Mouse (Mus musculus): ENCODE data around the gene Pde4dip. TPM values are rescaled to one million over a fixed set of nuclear protein-coding genes. Genes with fewer than 3 reads are reported as not detected.

Pde4dip gene
- 67.6 and 73.1 TPM in 2 replicates for polyA plus RNA-seq (2015; fragmentation: Nextera tagmentation; extraction: Ambion mirVana)

DNA sequence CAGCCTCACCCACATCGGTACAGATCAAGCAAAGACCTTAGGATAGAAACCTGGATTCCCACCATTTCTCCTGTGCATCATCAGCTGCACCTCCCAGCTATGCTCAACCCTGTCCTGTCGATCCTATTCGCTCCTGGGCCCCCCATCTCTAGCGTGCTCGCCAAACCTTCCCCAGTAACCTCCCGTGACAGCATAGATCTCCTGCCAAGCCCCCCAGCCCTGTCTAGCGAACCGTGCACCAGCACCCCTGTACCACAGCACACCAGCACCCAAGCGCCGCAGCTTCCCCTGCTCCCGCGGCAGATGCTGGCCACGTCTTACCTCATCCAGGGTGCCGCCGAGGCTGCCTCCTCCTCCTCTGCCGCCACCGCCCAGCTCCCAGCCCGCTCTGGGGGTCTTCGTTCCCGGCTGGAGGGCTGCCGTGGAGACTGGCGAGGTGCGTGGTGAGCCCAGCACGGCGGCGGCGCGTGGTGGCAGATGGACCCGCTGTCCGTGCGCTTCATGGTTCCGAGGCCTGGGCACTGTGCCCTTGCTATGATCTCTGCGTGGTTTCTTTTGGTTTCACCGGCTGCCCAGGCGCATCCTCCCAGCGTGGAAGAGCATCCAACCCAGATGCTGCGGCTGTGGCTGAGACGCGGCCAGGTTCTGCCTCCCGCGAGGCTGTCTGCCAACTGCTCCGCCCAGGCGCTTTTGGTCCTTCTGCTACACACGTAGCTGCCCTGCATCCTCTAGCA is at the start of gene Pde4dip:
Pde4dip (minus strand) TSS at position 540 of the 734 bp plus-strand sequence.
- Histone ChIP-seq H3K4me1 (peaks cover 11% of the 10 kb centered on the region), H3K27me3 (peaks cover 4% of the 10 kb centered on the region; the same call in 1 of the 2 replicates), H3K27ac (replicated peaks) (peak within 1 kb of the TSS; percentile 73), H3K4me2 (replicated peaks) (peak within 1 kb of the TSS; percentile 95), H3K9me3 (no peaks in the 10 kb centered on the region), H3K9ac (replicated peaks) (peak within 1 kb of the TSS; percentile 78), H3K36me3 (no peaks in the 10 kb centered on the region), H3K4me3 (peak within 1 kb of the TSS; percentile 61)
- WGBS: under 1% methylated on average over 44 of the region's 44 CpGs
- ATAC-seq (replicated peaks): peak; percentile 88

DNA sequence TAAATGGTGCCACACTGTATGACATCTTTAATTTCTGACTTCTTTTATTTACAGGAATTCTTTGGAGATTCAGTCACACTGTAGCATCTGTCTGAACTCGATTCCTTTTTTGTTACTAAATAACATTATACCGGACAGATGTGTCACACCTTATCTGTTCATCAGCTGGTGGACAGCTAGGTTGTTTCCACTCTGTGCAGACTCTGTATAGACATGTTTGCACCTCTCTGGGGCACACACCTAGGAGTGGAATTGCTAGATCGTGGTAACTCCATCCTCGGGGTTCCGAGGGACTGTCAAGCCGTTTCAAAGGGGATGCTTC is 49.4 kb upstream of the Pde4dip start:
- 54% methylated on average over 6 of the region's 6 CpGs for WGBS
- H3K4me1 ChIP-seq: peaks cover 47% of the 10 kb centered on the region
- no peak overlapping the region for H3K9ac ChIP-seq (replicated peaks)
- H3K9me3 ChIP-seq: no peaks in the 10 kb centered on the region
- no peak overlapping the region for H3K4me2 ChIP-seq (replicated peaks)
- ATAC-seq (replicated peaks): no peak
- H3K4me3 ChIP-seq: no peak overlapping the region
- no peaks in the 10 kb centered on the region for H3K36me3 ChIP-seq
- no peaks in the 10 kb centered on the region for H3K27me3 ChIP-seq
- no peak overlapping the region for H3K27ac ChIP-seq (replicated peaks)

DNA sequence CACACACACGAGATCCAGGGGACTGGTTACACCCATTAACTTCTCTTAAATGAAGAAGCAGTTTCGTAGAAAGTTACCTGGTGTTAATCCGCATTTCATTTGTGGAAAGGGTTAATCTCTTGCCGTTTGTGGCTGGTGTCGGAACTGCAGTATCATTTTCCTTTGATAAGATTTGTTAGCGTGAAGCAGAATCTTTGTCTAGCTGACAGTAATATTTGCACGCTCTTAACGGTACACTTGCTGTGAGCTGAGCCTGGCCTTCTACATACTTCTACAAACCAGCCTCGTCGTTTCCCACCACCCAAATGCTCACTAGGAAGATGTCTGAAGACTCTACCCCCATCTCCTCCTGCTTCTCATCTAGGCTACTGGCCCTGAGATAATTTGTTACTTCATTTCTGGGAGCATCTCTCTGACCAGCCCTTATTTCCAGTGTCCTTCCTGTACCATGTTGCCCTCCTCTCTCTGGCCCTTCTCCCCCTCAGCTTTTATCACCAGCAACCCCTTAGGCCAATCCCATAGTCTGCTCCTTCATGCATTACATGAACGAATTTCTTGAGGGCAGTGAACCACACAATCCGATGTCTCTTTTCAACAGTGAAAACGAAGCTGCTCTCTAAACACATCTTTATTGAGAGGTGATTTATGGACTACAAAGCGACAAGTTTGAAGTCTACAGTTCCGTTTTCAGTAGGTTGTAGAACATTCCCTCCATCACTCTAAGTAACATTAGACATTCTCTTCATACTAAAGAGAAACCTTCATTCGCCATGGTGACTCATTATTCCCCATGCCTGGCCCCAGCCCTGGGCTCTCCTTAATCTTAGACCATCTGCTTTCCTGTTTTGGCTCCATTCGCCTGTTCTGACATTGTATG is 48.8 kb upstream of the Pde4dip start:
- Histone ChIP-seq H3K4me2 (replicated peaks) (no peak overlapping the region), H3K27me3 (no peaks in the 10 kb centered on the region), H3K4me3 (no peak overlapping the region), H3K36me3 (no peaks in the 10 kb centered on the region), H3K9me3 (no peaks in the 10 kb centered on the region), H3K4me1 (peaks cover 43% of the 10 kb centered on the region), H3K27ac (replicated peaks) (no peak overlapping the region), H3K9ac (replicated peaks) (no peak overlapping the region)
- WGBS: 45% methylated on average over 17 of the region's 17 CpGs
- ATAC-seq (replicated peaks): no peak

DNA sequence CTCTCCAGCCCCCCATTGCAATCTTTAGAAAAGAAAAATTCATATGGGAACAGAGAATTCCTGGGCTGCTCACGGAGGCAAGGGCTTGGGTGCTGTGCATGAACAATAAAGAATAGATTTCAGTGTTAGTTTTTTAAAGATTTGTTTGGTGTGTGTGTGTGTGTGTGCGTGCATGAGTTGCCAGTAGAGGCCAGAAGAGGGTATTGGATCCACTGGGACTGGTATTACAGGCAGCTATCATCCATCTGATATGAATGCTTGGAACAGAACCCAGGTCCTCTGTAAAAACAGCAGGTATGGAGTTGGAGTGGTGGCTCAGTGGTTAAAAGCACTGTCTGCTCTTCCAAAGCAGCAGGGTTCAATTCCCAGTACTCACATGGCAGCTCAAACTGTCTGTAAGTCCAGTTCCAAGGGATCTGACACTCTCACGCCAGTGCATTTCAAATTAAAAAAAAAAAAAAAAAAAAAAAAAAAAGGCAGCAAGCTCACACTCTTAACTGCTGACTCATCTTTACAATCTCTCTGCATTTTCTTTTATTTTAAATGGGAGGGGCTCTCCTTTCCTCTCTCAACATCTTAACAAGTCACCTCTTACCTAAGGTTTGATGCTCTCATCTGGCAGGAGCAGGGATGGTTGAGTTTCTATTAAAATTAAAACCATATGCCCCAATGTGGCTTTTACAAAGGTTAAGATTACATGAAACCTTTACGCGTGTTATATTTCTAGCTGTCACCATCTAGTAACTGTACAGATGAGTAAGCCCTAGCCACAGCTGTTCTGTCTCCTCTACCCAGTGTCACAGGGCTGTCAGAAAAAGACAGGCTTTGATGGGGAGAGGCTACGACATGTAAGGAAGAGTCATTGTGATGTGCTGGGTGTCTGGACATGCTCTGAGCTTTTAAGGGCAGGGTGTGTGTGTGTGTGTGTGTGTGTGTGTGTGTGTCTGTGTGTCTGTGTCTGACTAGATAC is 46.1 kb upstream of the Pde4dip start:
- H3K36me3 ChIP-seq: no peaks in the 10 kb centered on the region
- H3K4me3 ChIP-seq: no peak overlapping the region
- no peaks in the 10 kb centered on the region for H3K9me3 ChIP-seq
- no peaks in the 10 kb centered on the region for H3K27me3 ChIP-seq
- H3K27ac ChIP-seq (replicated peaks): no peak overlapping the region
- ATAC-seq (replicated peaks): no peak
- H3K4me1 ChIP-seq: peaks cover 34% of the 10 kb centered on the region
- 93% methylated on average over 6 of the region's 6 CpGs for WGBS
- H3K9ac ChIP-seq (replicated peaks): no peak overlapping the region
- no peak overlapping the region for H3K4me2 ChIP-seq (replicated peaks)

DNA sequence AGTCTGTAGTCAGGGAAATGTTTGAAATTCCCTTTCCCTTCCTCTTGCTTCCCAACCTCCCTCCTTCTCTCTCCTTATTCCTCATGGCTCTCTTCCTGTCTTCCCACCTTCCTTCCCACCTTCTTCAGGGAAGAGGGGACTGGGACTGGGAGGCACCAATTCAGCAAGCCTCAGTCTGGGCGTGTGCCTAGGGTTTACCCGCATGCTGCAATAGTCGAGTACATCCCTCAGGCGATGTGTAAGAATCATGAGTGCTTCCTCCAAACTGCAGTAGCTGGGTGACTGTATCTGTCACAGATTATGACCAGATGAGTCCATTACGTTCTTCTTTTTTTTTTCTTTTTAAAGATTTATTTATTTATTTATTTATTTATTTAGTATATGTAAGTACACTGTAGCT is 45.3 kb upstream of the Pde4dip start:
- H3K4me2 ChIP-seq (replicated peaks): no peak overlapping the region
- H3K9ac ChIP-seq (replicated peaks): no peak overlapping the region
- no peaks in the 10 kb centered on the region for H3K36me3 ChIP-seq
- H3K4me3 ChIP-seq: no peak overlapping the region
- H3K27me3 ChIP-seq: no peaks in the 10 kb centered on the region
- ATAC-seq (replicated peaks): no peak
- no peak overlapping the region for H3K27ac ChIP-seq (replicated peaks)
- H3K9me3 ChIP-seq: no peaks in the 10 kb centered on the region
- WGBS: 86% methylated on average over 5 of the region's 5 CpGs
- peaks cover 26% of the 10 kb centered on the region for H3K4me1 ChIP-seq

DNA sequence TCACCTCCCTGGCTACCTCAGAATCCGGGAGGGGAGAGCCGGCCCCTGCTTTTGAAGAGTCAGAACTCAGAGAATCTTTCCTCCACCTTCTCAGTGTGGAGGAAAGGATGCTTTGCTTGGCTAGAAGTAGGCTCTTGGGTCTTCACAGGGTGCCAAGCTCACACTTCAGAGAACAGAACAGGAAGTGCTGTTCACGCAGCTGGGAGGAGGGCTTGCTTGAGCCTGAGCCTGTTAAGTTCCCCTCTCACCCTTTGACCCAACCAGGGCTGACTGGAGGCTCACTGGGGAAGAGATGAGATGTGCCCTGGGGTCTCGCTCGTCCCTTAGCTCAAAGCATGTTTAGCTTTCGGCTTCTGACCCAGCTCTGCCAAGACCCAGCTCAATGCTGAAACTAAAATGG is 44.7 kb upstream of the Pde4dip start:
- no peak for ATAC-seq (replicated peaks)
- no peak overlapping the region for H3K4me3 ChIP-seq
- no peaks in the 10 kb centered on the region for H3K27me3 ChIP-seq
- no peak overlapping the region for H3K9ac ChIP-seq (replicated peaks)
- no peaks in the 10 kb centered on the region for H3K9me3 ChIP-seq
- no peaks in the 10 kb centered on the region for H3K36me3 ChIP-seq
- 42% methylated on average over 6 of the region's 6 CpGs for WGBS
- peaks cover 24% of the 10 kb centered on the region for H3K4me1 ChIP-seq
- no peak overlapping the region for H3K4me2 ChIP-seq (replicated peaks)
- H3K27ac ChIP-seq (replicated peaks): no peak overlapping the region

DNA sequence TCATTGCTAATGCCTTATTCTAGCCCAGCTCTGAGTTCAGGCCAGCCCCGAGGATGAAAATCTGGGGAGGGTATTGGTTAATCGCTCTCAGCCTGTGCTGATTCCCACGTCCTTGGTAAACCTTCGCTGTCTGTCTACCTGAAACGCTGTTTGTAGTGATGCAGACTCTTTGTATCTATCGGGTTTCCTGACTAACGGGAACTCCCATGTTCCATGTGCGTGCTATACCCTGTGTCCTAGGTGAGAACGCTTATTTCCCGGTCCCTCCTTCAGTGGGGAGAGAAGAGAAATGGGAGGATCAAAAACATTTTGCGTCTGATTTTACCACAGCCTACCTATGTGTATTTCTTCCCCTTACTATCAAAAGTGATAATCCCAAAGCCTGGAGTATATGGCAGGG is 44.3 kb upstream of the Pde4dip start:
- peaks cover 21% of the 10 kb centered on the region for H3K4me1 ChIP-seq
- no peak overlapping the region for H3K4me3 ChIP-seq
- H3K27ac ChIP-seq (replicated peaks): no peak overlapping the region
- no peaks in the 10 kb centered on the region for H3K9me3 ChIP-seq
- H3K27me3 ChIP-seq: no peaks in the 10 kb centered on the region
- no peaks in the 10 kb centered on the region for H3K36me3 ChIP-seq
- no peak for ATAC-seq (replicated peaks)
- 56% methylated on average over 11 of the region's 11 CpGs for WGBS
- H3K9ac ChIP-seq (replicated peaks): no peak overlapping the region
- no peak overlapping the region for H3K4me2 ChIP-seq (replicated peaks)

DNA sequence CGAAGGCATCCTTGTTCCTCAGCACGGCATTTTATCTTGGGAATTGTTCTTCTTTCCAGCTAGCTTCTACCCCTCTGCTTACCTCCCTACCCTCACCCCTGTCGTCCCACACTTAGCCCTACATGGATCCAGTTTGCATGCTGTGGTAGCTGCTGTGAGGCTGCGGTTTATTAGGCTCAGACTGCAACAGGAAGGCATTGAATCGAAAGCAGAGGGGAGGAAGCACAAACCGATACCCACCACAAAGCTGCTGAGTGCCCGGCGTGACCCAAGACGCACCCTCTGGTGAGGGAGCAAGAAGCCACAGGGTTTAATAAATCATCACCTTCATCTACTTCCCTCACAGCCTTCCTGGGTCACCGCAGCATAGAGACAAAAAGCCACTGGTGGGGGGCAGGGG is 43.6 kb upstream of the Pde4dip start:
- Histone ChIP-seq H3K36me3 (no peaks in the 10 kb centered on the region), H3K9me3 (no peaks in the 10 kb centered on the region), H3K4me2 (replicated peaks) (no peak overlapping the region), H3K4me3 (no peak overlapping the region), H3K27me3 (no peaks in the 10 kb centered on the region), H3K9ac (replicated peaks) (no peak overlapping the region), H3K4me1 (peaks cover 15% of the 10 kb centered on the region), H3K27ac (replicated peaks) (no peak overlapping the region)
- no peak for ATAC-seq (replicated peaks)
- WGBS: 31% methylated on average over 10 of the region's 10 CpGs

DNA sequence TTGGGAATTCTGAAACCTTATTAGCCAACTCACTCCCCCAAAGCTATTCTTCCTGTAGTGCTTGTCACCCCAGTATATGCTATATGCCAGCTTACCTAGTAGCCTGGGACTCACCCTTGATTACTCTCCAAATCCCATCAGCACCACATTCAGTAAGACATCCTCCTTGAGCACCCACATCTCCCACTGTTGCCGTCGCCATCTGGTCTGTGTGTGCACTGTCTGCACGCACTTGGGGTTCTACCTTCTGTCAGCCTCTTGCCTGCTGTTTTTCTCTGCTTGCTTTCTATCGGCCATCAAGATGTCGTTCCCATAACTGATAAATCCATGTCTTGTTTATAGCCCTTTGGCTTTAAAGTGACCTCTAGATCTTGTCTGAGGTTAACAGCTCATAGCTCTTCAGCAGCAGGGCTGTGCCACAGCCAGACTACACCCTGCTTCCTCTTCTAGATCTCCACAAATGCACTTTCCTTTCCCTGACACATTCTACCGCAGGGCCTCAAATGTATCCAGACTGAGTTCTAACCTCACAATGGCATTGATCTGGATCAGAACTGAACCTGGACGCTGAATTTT is 42.9 kb upstream of the Pde4dip start:
- Histone ChIP-seq H3K27ac (replicated peaks) (no peak overlapping the region), H3K27me3 (no peaks in the 10 kb centered on the region), H3K9ac (replicated peaks) (no peak overlapping the region), H3K36me3 (no peaks in the 10 kb centered on the region), H3K9me3 (no peaks in the 10 kb centered on the region), H3K4me1 (peaks cover 13% of the 10 kb centered on the region), H3K4me3 (no peak overlapping the region), H3K4me2 (replicated peaks) (no peak overlapping the region)
- 70% methylated on average over 7 of the region's 7 CpGs for WGBS
- 0 out of 2 replicates have a peak, but pooled peaks have one; percentile 36 for ATAC-seq (replicated peaks)

DNA sequence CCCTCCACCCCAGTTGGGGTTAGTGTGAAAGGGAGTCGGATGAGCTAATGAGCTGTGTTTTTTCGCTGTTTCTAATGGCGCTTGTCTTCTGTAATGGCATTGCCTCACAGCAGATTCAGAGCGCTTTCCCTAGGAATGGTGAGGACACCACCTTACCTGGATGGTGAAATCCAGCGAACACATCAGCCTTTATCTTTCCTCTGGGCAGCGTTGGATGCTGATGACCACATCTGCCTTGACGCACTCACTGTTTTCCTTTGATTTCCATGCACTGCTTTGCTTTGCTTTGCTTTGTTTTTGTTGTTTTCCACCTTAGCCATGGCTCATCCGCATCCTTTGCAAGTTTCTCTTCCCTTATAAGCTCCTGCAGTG is 42.3 kb upstream of the Pde4dip start:
- no peak for ATAC-seq (replicated peaks)
- Histone ChIP-seq H3K4me2 (replicated peaks) (no peak overlapping the region), H3K4me3 (no peak overlapping the region), H3K27ac (replicated peaks) (no peak overlapping the region), H3K4me1 (peaks cover 13% of the 10 kb centered on the region), H3K9ac (replicated peaks) (no peak overlapping the region), H3K36me3 (no peaks in the 10 kb centered on the region), H3K9me3 (no peaks in the 10 kb centered on the region), H3K27me3 (no peaks in the 10 kb centered on the region)
- WGBS: 83% methylated on average over 8 of the region's 8 CpGs

DNA sequence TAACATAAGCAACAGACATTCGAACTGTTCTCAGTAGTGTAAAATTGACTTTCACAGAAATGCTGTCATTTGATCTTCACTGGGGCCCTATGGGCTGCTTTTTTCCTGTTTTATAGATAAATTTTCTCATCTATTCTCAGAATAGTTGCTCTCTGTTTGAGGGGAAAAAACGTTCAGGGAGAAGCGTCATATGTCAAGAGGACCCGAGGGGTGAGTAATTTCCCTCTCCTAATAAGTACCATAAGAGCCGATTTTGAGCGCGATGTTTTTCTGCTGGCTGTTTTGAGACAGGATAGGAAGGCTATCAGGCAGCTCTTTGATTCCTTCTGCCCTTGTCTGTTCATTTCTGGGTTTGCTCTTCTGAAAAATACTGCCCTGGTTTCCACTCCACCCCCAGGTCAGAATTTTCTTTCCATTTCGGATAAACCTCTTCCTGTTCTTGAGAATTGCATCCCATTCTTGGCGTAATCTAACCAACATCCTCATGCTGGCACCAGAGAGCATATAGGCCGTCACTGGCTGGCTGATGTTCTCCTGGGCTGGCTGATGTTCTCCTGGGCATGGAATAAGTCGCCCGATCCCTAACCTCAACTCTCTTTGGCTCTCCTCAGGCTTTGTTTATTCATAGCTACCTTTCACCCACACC is 41.8 kb upstream of the Pde4dip start:
- no peak for ATAC-seq (replicated peaks)
- H3K36me3 ChIP-seq: no peaks in the 10 kb centered on the region
- no peak overlapping the region for H3K27ac ChIP-seq (replicated peaks)
- H3K4me2 ChIP-seq (replicated peaks): no peak overlapping the region
- no peaks in the 10 kb centered on the region for H3K27me3 ChIP-seq
- H3K4me1 ChIP-seq: peaks cover 13% of the 10 kb centered on the region
- H3K4me3 ChIP-seq: no peak overlapping the region
- 70% methylated on average over 12 of the region's 12 CpGs for WGBS
- no peak overlapping the region for H3K9ac ChIP-seq (replicated peaks)
- H3K9me3 ChIP-seq: no peaks in the 10 kb centered on the region
